Mouse (Mus musculus): ENCODE measurements around the gene Sec24d. TPM values are rescaled to one million over a fixed set of nuclear protein-coding genes. Genes with fewer than 3 reads are reported as not detected.

The Sec24d gene
- polyA plus RNA-seq (2012; ENCODE audit: low replicate concordance), result 26.6 and 43.6 TPM in 2 replicates

DNA sequence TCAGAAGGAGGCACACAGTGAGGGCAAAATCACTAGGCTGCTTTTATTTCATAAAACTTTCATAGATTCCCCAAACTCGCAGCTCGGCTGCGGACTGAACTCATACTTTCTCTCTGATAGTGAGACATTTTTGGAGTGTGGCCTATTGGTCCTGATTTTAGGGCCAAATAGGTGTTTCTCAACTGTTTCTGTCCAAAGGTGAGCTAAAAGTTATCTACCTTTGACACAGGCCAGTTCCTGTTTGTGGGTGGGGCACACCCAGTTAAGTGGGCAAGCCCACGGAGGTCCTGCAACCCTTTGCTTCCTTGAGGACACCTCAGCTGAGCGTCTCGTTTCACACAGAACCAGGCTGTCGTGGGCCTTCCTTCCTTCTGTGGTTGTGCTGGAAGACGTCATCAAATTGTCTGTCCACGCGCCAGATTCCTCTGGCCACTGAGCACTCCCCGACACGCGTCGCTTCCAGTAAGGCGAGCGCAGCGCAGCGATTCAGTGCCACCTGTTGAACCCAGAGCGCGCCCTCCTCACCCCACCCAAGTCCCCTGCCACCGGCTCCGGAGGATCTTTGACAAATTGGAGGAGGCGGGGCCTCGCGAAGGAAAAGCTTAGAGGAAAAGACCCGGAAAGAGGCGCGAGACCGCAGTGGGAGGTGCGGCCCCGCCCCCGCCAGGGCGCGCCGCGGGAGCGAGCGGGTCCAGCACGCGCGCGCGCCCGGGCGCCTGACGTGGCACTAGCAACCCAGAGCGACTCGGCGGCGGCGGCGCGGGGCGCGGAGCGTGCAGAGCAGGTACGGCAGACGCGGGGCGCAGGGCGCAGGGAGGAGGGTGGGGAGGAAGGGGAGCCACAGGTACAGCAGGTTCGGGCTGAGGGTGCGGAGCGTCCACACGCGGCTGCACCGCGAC, at the start of gene Sec24d:
Gene Sec24d, plus strand, starts transcription at position 703 of the 899 bp plus-strand sequence.

DNA sequence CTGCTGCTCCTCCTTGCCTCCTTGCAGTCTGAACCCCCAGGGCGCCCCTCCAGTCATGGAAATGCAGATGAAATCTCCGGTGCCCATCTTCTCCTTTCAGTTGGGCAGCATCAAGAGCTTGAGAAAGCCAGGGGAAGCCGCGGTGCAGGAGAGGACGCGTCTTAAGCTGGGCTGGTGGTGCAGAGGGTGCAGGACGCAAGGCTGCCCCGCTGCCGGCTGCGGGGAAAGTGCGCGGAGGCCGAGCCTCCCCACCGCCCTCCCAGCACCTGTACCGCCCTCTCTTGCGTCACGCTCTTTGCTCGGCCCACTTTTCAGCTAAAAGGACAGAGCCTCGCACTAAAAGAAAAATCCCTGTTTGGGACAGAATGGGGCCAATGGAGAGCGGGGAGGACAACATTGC, 31.3 kb upstream of the Sec24d start, which contains the start of gene Synpo2:
Gene Synpo2, minus strand, starts transcription at position 229 of the 400 bp plus-strand sequence.

DNA sequence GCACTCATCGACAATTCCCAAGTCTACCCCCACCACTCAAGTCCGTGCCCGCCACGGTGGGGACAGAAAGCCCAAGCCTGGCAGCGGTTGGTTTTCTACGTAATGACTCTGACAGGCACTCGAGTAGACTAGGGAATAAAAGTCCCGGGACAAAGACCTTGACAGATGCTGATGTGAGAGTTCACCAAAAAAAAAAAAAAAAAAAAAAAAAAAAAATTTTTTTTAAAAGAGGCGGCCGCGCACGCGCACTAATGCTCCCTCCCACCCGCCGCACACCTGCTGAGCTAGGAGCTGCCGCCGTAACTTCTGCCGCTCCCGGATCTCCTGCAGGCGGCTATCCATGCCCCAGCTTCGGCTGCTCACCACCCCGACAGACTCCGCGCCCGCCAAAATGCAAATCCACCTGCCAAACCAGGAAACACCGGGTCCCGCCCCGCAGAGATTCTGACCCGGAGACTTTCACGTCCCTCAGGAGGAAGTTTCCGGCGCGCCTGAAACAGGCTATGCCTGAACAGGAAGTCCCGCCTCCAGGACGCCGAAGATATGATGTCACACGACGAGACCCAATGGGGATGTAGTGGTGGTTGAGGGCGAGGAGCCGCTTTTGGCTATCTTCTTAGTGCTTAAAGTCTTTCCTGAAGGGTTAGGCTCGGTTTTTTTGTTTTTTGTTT, 118.4 kb downstream of the Sec24d start, which contains the start of gene Mettl14:
Gene Mettl14, minus strand, starts transcription at position 623 of the 671 bp plus-strand sequence.

Other genes starting within 250 kb of the Sec24d start
- gene Myoz2, start 232.4 kb upstream of the Sec24d start, polyA plus RNA-seq (2012; ENCODE audit: low replicate concordance), result not detected in 2 replicates
- gene Synpo2, start 31.3 kb upstream of the Sec24d start, polyA plus RNA-seq (2012; ENCODE audit: low replicate concordance), result 0.18 and 0.93 TPM in 2 replicates
- 2.9 and 3.0 TPM in 2 replicates for gene Mettl14, start 118.7 kb downstream of the Sec24d start, polyA plus RNA-seq (2012; ENCODE audit: low replicate concordance)
- gene Prss12, start 179.5 kb downstream of the Sec24d start, polyA plus RNA-seq (2012; ENCODE audit: low replicate concordance), result 0.32 TPM in 1 of 2 replicates, not detected in the other